Mouse (Mus musculus) liver, embryonic 14.5 days (tissue): ENCODE measurements around the gene Podxl2. TPM values are rescaled to one million over a fixed set of nuclear protein-coding genes. Genes with fewer than 3 reads are reported as not detected.

ENCODE experiments used
- ATAC-seq: fragments of 200-750 bp; cut with Nextera tagmentation; 2 replicates; pipeline ENCODE4 v1.8.0; 2017; ENCODE audit warnings: moderate number of reproducible peaks, mild to moderate bottlenecking, moderate library complexity; ENCODE audit not compliant: insufficient read depth
- DNase-seq, 3 experiments: peaks; one replicate each; pipeline ENCODE4 v3.0.0-alpha.2; 2012 to 2013; ENCODE audit warnings: low read depth in 3 of 3, low spot score in 3 of 3
- H3K27ac ChIP-seq: fragments of 300-500 bp; sonication (generic); 2 replicates; pipeline ENCODE4 v1.5.1; 2014; ENCODE audit warnings: moderate library complexity, mild to moderate bottlenecking, control low read depth, inconsistent platforms
- H3K27me3 ChIP-seq: fragments of 300-500 bp; sonication (generic); 2 replicates; pipeline ENCODE4 v1.6.1; 2014; ENCODE audit warnings: mild to moderate bottlenecking, low read length, moderate library complexity; ENCODE audit not compliant: control insufficient read depth, insufficient read depth
- H3K36me3 ChIP-seq: fragments of 300-500 bp; sonication (generic); replicated peaks from 2 replicates; pipeline ENCODE4 v1.6.1; 2014; ENCODE audit warnings: low read depth; ENCODE audit not compliant: control insufficient read depth, insufficient read depth
- H3K4me1 ChIP-seq, 2 experiments: fragments of 200-500 bp in 1 of 2; fragments of 300-500 bp in 1 of 2; sonication (generic) in 1 of 2; replicated peaks; 2 replicates each; pipeline ENCODE4 v1.6.1; 2012 to 2014; ENCODE audit warnings: antibody characterized with exemption in 1 of 2, inconsistent platforms in 1 of 2, low read length in 1 of 2; ENCODE audit not compliant: control insufficient read depth in 2 of 2, insufficient read depth in 2 of 2
- H3K4me2 ChIP-seq: fragments of 300-500 bp; sonication (generic); 2 replicates; pipeline ENCODE4 v1.6.1; 2014; ENCODE audit warnings: low read depth, mild to moderate bottlenecking, control low read depth, moderate library complexity
- H3K4me3 ChIP-seq, 2 experiments: fragments of 200-500 bp in 1 of 2; fragments of 300-500 bp in 1 of 2; sonication (generic) in 1 of 2; 2 replicates each; pipeline ENCODE4 v1.5.1; 2012 to 2014; ENCODE audit warnings: low read depth in 2 of 2, low read length in 2 of 2, mild to moderate bottlenecking in 2 of 2, control low read depth in 1 of 2, inconsistent platforms in 1 of 2, moderate library complexity in 1 of 2; ENCODE audit not compliant: insufficient read depth in 1 of 2
- H3K9ac ChIP-seq: fragments of 300-500 bp; sonication (generic); replicated peaks from 2 replicates; pipeline ENCODE4 v1.6.1; 2014; ENCODE audit warnings: mild to moderate bottlenecking, control low read depth, moderate library complexity
- H3K9me3 ChIP-seq: fragments of 300-500 bp; sonication (generic); 2 replicates; pipeline ENCODE4 v1.6.1; 2016; ENCODE audit warnings: low read length, mixed read lengths; ENCODE audit not compliant: control insufficient read depth
- CTCF ChIP-seq: IDR thresholded peaks from 2 replicates; pipeline ENCODE4 v1.5.1; 2016; ENCODE audit warnings: antibody characterized with exemption, low read depth, control low read depth
- EP300 ChIP-seq: IDR thresholded peaks from 2 replicates; pipeline ENCODE4 v1.6.1; 2016; ENCODE audit warnings: antibody characterized with exemption, low read depth
- WGBS: fragments of 180-500 bp; shearing (Covaris S2); extraction: QIAGEN DNeasy Blood & Tissue Kit; methylation state at CpG from one replicate; pipeline ENCODE4 v1.1.7; 2014; ENCODE audit not compliant: insufficient replicate concordance; 5-methylcytosine and 5-hydroxymethylcytosine counted together
- polyA plus RNA-seq, 2 experiments: library from polyadenylated mRNA; depleted of rRNA in 1 of 2; stranded (reverse) in 1 of 2; unstranded in 1 of 2; fragments of >200 nt; fragmentation: Nextera tagmentation in 1 of 2; extraction: Ambion mirVana in 1 of 2; gene quantifications; 2 replicates each; pipeline versions ENCODE4 v1.2.1 to v1.2.3; 2012 to 2014

The Podxl2 gene
- polyA plus RNA-seq, 2 experiments, result 1.2 to 1.9 TPM

DNA sequence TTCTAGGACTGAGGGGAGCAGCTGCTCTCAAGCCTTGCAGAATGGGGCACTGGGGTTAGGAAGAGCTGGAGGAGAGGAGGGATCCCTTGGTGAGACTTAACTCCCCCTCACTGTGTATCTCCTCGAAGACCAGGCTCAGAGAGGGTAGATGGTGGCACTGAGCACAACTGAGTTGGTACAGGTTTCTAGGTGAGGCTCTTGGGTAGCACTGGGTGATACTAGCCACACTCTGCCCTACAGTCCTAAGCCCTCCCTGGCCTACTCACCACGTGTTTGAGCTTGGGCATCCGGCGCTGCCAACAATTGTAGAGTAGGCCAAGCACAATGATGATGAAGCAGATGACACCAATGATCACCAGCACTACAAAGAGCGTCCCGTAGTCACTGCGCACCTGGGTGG lies 31.6 kb downstream of the Podxl2 start:
- H3K27me3 ChIP-seq, result no peaks in the 10 kb centered on the region
- no peak overlapping the region for H3K27ac ChIP-seq
- ATAC-seq, result no peak
- H3K4me3 ChIP-seq, result peak overlapping the region; percentile 83 to 93; a peak in 3 of 4 replicates
- TF ChIP-seq EP300, result no peak
- TF ChIP-seq CTCF, result no peak
- H3K9ac ChIP-seq, result peak overlapping the region; percentile 79
- H3K4me1 ChIP-seq, result peaks cover 8 to 16% of the 10 kb centered on the region in 2 experiments
- no peak for DNase-seq
- H3K9me3 ChIP-seq, result no peaks in the 10 kb centered on the region
- H3K36me3 ChIP-seq, result peaks cover 11% of the 10 kb centered on the region
- 72% methylated on average over 7 of the region's 7 CpGs for WGBS
- H3K4me2 ChIP-seq, result peak overlapping the region; percentile 85

DNA sequence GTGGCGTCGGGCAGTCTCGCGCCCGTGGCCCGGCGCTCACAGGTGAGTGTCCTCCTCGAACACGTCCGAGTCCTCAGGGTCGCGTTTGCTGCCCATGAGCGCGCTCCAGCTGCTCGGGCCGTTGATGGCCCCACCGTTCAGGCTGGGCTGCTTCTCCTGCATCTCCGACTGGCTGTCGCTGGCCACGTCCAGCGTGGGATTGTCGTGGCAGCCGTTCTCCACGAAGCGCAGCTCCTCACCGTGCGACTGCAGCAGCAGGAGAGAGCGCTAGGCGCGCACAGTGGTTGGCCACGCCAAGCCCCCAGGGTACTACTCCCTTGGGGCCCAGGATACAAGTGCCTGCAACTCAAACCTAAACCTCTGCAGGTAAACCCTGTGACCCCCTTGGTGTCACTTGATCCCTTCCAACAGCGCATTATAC lies 32.1 kb downstream of the Podxl2 start:
- ATAC-seq, result no peak
- DNase-seq, result no peak
- Histone ChIP-seq H3K27ac (peak overlapping the region; percentile 87), H3K4me3 (peak overlapping the region; percentile 83 to 93), H3K4me1 (peaks cover 8 to 16% of the 10 kb centered on the region in 2 experiments), H3K36me3 (peaks cover 16% of the 10 kb centered on the region), H3K4me2 (peak overlapping the region; percentile 85), H3K27me3 (no peaks in the 10 kb centered on the region), H3K9me3 (no peaks in the 10 kb centered on the region), H3K9ac (peak overlapping the region; percentile 79)
- TF ChIP-seq CTCF (no peak; the same call in 1 of the 2 replicates), EP300 (no peak)
- WGBS, result 3% methylated on average over 32 of the region's 32 CpGs

DNA sequence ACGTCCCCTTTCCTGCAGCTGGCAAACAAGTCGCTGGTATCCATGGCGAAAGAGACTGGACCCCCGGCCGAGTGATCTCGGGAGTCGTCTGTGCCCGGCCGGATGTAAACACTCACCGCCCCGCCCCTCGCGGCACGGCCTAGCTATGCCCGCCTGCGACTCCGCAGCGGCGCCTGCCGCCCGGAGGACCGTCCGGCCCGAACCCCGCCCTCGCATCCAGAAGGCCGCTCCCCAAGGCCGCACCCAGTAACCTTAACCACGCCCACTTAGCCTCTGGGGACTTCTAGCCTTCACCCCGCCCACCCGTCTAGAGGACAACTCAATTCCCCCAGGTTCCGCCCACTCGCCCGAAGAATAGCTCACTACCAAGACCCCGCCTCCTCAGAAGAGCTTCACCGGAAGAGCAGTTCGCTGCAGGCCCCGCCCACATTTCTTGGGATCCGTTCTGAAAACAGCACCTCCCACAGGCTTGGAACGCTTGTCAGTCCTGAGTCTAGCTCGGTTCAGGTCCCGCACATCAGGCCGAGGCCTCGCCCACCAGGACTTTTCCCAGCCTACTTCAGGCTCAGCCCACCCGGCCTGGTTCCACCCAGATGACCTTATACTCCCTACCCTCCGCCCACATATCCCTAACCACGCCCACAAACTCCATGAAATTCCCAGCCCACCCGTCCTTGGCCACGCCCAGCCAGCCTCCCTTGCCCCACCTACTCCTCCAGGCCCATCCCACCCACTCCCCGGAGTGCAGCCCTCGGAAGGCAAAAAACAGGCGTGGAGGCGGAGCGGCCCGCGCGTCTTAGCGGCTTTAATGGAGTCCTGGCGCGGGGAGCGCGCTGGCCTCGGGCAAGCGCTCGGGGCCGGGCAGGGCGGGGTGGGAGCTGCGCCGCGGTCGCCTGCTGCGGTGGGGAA lies 32.8 kb downstream of the Podxl2 start, which contains the start of gene Abtb1:
Gene Abtb1 (minus strand): TSS at position 204 of the 909 bp plus-strand sequence.
- peaks cover 23% of the 10 kb centered on the region for H3K36me3 ChIP-seq
- under 1% methylated on average over 72 of the region's 72 CpGs for WGBS
- peaks cover 8 to 16% of the 10 kb centered on the region in 2 experiments for H3K4me1 ChIP-seq
- peak within 1 kb of the TSS; percentile 94 for H3K9ac ChIP-seq
- peak within 1 kb of the TSS; percentile 87 for H3K27ac ChIP-seq
- H3K27me3 ChIP-seq, result no peaks in the 10 kb centered on the region
- peak within 1 kb of the TSS; percentile 83 to 93 for H3K4me3 ChIP-seq
- ATAC-seq (peak; percentile 90), DNase-seq (peak; percentile 99 to 100 (median 100))
- TF ChIP-seq EP300, result 0 out of 2 replicates have a peak, but pooled peaks have one; percentile 19
- TF ChIP-seq CTCF, result peak; percentile 68
- H3K9me3 ChIP-seq, result no peaks in the 10 kb centered on the region
- H3K4me2 ChIP-seq, result peak within 1 kb of the TSS; percentile 85

DNA sequence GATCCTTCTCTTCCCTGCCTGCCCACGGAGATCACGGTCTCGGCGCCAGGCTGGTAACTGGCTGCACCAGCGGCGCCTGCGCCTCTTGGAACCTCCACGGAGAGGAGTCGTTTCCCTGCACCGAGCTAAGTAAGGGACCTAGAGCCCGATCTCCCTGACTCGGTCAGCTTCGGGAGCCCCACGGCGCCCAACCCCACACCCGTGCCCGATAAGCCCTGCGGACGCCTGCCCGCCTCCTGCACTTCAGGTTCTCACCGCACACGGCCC lies 33.4 kb downstream of the Podxl2 start:
- H3K9ac ChIP-seq, result peak overlapping the region; percentile 94
- H3K9me3 ChIP-seq, result no peaks in the 10 kb centered on the region
- peaks cover 26% of the 10 kb centered on the region for H3K36me3 ChIP-seq
- ATAC-seq (peak; percentile 25), DNase-seq (no peak)
- H3K27me3 ChIP-seq, result no peaks in the 10 kb centered on the region
- under 1% methylated on average over 22 of the region's 22 CpGs for WGBS
- H3K4me3 ChIP-seq, result peak overlapping the region; percentile 83 to 93
- H3K27ac ChIP-seq, result peak overlapping the region; percentile 87
- H3K4me1 ChIP-seq, result peaks cover 8 to 16% of the 10 kb centered on the region in 2 experiments
- TF ChIP-seq EP300 (no peak), CTCF (no peak)
- H3K4me2 ChIP-seq, result peak overlapping the region; percentile 85

DNA sequence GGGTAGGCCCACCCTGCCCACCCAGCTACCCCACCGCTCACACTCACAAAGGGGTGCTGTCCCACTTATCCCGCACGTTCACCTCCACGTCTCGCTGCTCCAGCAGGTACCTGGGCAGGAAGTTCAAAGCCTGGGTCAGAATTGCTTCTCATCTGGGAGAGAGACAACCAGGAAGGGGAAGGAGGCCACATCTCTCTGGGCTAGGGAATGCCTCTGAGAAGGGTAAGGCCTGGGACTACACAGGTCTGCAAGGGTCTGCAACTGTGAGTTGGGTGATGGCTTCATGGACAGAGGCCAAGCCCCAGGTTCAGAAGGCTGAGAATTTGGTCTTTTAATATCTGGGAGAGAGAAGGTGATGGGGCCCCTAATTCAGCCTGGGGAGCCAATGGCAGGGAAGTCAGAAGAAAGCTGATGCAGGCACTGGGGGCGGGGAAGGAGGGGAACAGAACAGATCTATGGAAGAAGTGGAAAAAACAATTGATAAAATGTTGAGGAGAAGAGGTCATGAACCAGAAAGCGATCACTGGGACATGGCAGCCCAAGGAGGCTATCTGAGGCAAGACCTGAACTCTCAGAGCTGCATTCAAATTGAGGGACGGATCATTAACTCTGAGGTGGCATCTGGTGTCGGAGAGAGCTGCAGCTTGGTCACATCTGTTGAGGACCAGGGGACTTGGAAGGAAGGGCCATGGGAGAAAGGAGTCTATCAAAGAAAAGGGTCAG lies 33.9 kb downstream of the Podxl2 start:
- peaks cover 30% of the 10 kb centered on the region for H3K36me3 ChIP-seq

More for the DNA sequence above, 33.9 kb downstream of the Podxl2 start:
- Histone ChIP-seq H3K4me2 (peak overlapping the region; percentile 85), H3K4me3 (peak overlapping the region; percentile 83 to 93), H3K9me3 (no peaks in the 10 kb centered on the region), H3K9ac (peak overlapping the region; percentile 94), H3K27me3 (no peaks in the 10 kb centered on the region), H3K27ac (peak overlapping the region; percentile 87), H3K4me1 (peaks cover 8 to 16% of the 10 kb centered on the region in 2 experiments)
- ATAC-seq (no peak), DNase-seq (no peak)
- TF ChIP-seq CTCF, result no peak
- no peak for TF ChIP-seq EP300
- whole genome bisulfite sequencing, result 52% methylated on average over 9 of the region's 9 CpGs
